Mouse (Mus musculus) hindlimb bud, embryonic 11.5 days (tissue): ENCODE measurements around the gene Tbl2.

Experiments used
- DNase-seq: peaks from one replicate; pipeline ENCODE4 v3.0.0-alpha.2; 2012; ENCODE audit warnings: low read depth, low spot score; ENCODE audit errors: extremely low spot score

Gene Tbl2

DNA sequence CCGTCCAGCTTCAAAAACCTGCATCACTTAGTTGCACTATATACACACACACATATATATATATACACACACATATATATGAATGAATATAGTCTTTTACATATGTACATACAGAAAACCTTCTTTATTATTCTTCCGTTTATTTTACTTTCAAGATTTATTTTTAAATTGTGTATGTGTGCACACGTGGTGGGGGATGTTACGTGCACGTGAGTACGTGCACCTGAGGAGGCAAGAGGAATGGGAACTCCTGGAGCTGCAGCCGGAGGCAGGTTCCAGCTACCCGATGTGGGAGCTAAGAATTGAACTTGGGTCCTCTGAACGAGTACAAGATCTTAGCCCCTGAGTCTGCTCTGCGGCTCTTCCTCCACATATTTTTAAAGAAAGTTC, 36.8 kb downstream of the Tbl2 start:
- DNase-seq, result no peak

DNA sequence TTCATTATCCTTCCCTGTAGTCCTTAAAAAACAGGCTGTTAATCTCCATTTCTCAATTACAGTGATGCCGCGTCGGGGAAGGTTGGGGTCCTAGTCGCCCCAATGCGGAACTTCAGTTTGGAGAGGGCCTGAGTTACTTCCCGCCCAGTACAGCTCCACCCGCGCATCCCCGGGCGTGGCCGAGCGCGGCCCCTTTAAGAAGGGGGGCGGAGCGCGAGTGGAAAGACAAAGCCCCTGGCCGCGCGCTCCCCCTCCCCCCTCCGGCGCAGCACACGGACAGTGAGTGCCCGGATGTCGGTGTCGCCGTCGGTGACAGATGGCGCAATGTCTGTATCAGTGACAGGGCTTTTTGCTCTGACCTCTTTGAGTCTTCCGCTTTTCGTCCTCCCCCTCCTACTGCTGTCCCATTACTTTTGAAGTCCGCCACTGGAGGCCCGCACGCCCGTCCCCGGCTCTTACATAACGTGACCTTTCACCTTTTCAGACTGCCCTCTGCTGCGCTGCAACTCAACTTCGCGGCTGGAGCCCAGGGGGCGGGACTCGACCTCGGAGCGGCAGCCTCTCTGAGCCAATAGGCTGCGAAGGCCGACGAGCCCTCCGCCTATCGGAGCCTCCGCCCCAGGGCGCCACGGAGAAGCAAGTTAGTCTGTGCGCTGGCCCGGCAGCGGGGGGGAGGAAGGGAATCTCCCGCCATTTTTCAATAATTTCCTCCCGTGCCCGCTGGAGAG, 37.3 kb downstream of the Tbl2 start, which contains the start of gene Baz1b:
TSS of gene Baz1b (plus strand) at position 644 of the 728 bp plus-strand sequence.
- peak; percentile 81 for DNase-seq

DNA sequence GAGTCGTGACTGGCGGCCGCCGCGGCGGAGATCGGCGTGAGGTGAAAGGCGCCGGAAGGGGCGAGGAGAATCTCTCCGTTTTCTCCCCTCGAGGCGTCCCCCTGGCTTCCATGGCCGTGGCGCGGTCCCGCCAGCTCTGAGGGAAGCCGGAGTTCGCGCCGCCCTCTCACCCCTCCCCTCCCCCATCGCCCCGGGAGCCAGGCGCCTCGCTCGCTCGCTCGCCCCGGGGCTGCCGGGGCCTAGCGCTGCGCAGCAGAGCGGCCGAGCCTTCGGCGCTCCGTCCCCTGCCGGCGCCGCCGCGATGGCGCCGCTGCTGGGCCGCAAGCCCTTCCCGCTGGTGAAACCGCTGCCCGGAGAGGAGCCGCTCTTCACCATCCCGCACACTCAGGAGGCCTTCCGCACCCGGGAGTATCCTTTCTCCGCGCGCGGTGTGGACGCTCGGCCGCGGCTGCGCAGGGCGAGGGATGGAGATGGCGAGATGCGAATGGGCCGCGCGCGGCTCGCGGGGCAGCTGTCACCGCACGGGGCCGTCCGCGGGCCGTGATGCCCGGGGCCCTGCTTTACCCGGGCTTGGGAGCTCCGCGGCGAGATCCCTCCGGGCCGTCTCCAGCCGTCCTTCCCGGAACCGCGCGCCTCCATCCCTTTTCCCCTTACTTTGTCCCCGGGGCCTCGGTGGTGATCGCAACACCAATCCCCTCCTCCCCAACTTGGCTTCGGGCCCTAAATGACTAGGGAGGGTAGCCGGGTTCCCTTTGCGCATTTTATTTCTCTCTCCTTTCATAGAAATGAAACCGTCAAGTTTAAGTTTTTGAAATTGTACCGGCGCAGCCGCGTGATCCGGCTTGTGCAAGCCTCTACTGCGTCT, 38.1 kb downstream of the Tbl2 start:
- DNase-seq, result no peak

DNA sequence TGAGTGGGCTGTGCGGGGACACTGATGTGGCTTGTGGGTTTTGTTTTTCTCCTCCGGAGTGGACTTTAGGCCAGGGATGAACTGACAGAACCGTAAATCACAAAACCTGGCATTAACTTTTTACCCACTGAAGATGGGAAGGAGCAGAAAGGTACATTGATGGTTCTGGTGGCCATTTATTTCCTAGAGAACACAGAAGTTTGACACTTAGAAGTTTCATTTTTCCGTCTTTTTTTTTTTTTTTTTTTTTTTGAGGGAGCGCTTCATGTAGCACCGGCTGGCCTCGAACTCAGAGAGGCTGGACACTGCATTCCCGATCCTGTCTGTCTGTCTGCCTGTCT, 38.7 kb downstream of the Tbl2 start:
- no peak for DNase-seq

DNA sequence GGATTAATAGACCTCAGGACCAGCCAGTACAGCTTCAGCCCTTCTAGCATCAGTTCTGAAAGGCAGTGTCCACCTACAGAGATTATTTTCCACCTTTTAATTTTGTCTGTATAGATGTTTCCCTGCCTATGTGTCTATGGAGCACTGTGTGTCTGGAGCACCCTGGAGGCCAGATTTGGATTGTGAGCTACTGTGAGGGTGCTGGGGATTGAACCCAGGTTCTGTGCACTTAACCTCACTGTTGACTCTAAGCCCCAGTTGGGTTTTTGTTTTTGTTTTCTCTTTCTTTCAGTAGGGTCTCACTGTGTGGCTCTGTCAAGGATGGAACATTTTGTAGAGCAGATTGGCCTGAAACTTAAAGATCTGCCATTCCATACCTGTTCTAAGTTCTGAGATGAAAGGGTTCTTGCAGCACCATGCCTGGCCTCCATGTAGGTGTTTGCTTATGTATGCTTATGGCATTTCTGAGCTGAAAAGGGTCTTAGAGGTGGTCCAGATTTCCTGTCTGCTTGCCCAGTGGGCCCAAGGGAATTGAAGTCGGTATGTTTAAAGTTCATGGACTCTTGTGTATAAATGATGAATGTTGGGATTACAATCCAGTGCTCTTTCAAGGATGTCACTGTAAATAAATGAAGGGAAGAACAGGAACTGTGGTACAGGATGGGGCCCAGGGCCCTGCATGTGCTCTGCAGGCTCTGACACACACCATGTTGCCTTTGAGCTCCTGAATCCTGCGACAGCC, 40.0 kb downstream of the Tbl2 start:
- DNase-seq, result no peak

DNA sequence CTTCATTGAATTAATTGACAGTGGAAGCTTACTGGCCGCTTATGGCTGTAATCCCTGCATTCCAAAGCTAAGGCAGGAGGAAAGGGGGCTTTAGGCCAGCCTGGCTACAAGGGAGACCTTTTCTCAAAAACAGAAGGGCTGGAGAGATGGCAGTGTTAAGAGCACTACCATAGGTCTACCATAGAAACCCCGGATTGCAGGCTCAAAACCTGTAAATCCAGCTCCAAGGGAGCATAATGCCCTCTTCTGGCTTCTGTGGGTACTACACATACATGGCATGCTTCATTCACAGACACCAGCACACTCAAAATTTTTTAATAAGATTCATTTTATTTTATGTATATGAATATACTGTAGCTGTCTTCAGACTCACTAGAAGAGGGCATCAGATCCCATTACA, 42.2 kb downstream of the Tbl2 start:
- DNase-seq, result peak; percentile 75

DNA sequence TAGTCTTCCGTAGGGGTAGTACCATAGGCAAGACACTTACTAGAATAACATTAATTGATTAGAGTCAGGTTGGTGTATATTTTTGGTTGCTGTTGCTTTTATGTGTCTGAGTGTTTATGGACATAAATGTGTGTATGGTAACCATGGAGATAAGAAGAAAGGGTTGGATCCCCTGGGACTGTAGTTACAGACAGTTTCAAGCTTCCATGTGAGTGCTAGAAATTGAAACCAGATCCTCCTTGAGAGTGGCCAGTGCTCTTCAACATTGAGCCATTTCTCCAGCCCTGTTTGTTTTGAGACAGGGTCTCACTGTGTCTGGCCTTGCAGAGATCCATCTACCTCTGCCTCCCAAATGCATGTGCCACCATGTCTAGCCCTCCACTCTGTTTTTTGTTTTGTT, 43.0 kb downstream of the Tbl2 start:
- DNase-seq, result no peak

DNA sequence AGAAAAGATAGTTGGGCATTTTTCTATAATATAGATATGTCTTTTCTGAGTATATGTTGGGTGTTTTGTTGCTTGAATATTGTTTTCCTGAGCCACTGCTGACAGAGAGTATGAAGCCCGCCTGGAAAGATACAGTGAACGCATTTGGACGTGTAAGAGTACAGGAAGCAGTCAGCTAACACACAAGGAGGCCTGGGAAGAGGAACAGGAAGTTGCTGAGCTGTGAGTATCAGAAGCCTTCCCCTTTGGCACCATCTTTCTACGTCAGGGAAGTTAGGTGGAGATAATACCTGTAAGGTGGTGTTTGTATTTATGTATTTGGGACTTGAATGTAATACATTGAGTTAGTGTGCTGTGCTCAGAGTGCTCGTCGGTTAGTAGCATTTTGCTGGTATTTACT, 46.9 kb downstream of the Tbl2 start:
- no peak for DNase-seq

DNA sequence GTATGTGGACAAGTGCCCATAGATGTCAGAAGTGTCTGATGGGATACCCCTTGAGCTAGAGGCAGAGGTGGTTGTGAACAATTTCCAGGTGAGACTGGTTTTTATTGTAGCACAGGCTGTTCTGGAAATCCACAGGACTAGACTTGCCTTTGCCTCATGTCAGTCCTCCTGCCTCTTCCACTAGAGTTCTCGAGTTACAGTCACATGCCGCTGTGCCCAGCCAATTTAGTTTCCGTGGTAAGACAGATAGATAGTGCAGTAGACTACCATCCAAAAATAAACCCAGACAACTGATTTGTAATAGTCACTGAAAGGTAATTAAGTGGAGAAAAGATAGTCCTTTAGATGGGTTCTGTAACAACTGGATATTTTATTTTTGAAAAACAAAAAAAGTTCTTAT, 53.3 kb downstream of the Tbl2 start:
- no peak for DNase-seq

DNA sequence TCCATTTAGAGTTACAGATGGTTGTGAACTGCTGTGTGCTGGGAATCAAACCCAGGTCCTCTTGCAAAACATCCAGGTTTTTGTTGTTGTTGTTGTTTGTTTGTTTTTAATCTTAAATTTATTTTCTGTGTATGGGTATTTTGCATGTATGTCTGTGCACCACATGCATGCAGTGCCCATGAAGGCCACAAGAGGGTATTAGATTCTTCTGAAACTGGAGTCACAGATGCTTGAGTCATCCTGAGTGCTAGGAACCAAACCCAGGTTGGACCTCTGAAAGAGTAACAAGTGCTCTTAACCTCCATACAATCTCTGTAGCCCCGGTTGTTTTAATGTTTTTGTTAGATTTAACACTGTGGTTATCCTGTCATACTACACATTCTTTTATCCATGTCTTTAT, 58.7 kb downstream of the Tbl2 start:
- DNase-seq, result no peak
